Mouse (Mus musculus) spleen, adult 12 weeks (tissue): ENCODE results near the gene Wdr66.

Experiments
- DNase-seq: peaks from one replicate; pipeline ENCODE4 v3.0.0; 2022; ENCODE audit warnings: low spot score

The Wdr66 gene

DNA sequence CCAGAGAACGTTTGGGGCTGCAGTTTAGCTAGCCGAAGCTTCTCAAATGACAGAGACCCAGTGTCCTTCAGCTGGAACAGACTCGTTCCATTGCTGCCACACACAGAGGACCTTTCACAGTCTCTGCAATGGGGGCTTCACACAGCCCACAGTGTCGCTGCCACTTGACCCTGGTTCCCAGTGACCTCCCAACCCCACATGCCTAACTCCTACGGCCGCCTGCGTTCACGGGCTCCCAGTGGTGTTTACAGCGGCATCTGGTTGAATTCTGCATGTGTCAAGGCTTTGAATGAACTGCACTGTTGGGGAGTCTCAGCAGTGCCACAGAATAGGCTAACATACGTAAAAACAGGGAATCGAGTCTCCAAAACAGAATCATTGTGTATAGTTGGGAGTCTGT, 19.0 kb downstream of the Wdr66 start:
- DNase-seq, result no peak

DNA sequence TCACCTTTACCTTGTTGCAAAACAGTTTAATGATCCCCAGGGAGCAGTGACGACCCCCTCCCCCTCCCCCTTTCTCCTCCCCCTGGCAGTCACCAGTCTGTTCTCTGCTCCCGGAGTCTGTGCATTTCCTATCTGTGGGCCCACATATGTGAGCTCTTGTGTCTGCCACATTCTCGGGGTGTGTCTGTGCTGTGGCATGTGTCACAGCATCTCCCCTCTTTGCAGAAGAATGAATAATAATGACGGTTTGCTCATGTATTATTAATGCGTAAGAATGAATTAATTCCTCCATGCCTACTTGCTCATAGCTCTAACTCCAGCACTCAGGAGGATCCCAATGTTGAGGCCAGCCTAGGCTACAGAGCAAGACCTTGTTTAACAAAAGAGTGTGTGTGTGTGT, 21.0 kb downstream of the Wdr66 start:
- no peak for DNase-seq

DNA sequence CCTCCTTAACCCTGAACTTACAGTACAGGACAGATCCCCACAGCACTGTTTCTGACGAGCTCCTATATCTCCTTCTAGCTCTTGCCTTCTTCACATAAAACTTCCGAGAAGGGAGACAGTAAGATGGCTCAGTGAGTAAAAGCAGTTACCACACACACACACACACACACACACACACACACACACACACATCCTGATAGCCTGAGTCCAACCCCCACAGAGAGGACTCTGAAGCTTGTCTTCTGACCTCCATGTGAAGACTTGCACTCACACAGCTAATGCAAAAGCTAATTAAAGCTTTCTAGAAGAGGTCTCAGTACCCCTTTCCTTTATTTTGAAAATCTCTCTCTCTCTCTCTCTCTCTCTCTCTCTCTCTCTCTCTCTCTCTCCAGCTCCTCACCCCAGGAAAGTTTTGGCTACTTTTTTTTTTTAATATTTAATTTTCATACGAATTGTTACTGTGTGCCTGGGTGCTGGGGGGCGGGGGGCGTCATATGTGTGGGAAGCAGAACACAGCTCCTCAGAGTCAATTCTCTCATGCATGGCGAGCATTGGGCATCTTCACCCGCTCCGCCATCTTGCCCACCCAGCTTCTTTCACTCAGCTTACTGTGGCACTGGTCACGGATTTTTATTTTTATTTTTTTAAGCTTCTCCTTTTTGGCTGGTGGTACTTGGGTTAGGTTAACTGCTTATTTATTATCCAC, 24.9 kb downstream of the Wdr66 start:
- DNase-seq, result no peak

DNA sequence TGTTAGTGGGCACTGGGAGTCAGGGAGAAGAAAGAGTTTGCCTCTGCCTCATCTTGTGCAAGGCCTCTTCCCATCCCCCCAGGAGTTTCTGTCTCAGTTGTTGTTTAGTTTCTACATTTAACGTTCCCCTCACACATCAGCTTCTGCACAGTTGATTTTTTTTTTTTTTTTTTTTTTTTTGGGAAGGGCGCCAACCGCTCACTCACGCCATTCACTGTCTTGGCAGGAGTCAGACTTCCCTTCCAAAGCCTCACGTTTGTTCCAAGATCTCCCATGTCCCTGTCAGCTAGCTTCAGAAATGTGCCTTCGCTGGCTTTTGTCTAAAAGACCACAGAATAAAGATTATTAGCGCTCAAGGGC, 25.4 kb downstream of the Wdr66 start:
- DNase-seq, result no peak

DNA sequence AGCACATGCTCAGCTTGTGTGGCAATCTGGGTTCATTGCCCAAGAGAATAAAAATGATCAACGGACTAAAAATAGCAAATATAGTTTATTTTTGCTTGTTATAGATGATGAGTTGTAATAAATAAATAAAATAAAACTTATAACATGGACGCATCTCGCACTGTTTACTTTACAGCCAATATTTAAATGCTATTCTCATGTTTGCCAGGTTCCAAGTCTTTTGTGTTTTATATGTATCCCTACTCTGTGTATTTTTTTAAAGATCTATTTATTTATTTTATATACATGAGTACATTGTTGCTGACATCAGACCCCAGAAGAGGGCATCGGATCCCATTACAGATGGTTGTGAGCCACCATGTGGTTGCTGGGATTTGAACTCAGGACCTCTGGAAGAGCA, 25.8 kb downstream of the Wdr66 start:
- no peak for DNase-seq

DNA sequence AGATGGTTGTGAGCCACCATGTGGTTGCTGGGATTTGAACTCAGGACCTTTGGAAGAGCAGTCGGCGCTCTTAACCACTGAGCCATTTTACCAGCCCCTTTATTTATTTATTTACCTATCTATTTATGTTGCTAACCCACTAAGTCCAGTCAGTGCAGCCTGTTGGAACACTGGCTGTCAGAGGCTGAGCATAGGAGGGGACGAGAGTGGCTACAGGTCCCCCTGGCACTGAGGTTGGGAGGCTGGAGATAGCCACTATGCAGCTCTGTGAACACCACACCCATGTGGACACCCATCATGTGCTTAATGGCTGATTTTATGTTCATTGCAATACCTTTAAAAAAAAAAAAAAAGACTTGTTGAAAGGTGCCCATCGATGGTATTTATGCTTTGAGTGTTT, 27.3 kb downstream of the Wdr66 start:
- DNase-seq, result no peak

DNA sequence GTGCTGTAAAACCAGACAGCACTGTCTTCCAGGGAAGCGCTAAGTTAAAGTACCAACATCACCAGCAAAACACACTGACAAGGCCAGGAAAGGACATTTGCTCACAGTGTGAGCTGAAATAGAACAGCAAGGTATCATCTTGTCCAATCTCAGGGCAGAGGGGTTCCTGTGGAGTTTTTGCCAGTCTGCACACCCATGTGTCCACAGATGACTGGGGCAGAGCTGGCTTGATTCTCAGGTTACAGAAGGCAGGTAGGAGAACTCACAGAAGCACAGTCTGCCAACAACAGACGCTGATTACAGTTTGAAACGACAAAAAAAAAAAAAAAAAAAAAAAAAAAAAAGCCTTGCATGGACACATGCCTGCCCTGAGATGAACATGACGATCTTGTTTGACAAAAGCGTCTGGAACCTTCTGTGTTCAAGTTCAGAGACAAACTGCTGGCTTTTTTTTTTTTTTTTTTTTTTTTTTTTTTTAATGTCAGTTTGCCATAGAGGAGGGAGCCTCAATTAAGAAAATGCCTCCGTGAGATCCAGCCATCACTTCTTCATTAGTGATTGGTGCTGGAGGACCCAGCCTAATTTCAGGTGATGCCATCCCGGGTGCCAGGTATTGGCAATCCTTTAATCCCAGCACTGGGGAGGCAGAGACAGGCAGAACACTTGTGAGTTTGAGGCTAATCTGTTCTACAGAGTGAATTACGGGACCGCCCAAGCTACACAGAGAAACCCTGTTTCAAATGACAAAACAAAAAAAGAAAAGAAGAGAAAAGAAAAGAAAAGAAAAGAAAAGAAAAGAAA, 29.6 kb downstream of the Wdr66 start:
- no peak for DNase-seq

DNA sequence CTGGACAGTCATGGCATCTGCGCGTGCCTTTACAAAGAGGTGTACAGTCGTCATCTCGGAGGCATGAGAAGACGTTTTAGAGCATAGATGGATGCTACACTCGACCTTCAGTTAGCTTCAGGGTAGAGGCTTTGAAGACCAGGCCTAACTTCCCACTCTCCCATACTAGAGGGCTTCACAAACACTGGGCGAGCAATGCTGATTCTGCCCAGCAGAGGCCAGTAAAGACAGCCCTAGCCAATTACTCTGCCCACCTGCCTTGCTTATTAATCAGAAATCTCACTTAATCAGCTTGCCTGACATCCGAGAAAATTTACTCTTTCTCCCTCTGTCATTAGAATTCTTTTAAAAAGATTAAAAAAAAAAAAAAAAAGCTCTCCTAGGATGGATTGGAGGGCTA, 33.3 kb downstream of the Wdr66 start:
- no peak for DNase-seq

DNA sequence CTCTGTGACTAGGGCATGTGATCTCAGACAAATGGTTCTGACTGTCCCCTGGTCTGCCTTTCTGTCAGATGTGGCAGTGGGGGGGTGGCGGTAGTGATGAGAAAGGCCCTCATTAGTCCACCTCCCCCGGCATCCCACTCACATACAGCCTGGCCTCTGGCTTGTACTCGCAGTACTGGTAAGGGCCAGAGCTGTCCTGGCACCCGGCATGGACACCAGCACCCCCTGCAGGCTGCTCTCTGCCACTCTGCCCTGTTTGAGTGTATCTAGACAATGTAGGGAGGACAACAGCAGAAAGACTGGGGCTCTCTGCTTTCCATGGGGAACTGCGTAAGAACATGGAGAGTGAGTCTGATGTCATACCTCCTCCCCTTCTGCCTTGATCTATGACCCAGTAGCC, 36.2 kb downstream of the Wdr66 start:
- no peak for DNase-seq

DNA sequence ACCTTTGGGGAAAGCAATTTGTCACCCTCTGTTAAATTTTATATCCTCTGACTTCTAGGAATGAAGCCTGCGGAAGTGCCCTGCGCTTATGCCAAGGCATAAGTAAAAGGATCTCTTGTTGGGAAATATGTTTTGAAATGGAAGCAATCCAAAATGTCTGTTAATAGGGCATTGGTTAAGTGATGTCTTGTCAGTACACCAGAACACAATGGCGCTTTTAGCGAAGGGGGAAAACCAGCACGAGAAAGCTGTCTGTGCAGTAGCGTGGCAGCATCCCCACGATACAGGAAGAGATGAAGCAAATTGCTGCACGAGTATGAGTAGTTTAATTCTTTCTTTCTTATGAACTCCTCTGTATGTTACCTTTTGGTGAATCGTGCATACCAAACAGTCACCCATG, 42.8 kb downstream of the Wdr66 start:
- no peak for DNase-seq

DNA sequence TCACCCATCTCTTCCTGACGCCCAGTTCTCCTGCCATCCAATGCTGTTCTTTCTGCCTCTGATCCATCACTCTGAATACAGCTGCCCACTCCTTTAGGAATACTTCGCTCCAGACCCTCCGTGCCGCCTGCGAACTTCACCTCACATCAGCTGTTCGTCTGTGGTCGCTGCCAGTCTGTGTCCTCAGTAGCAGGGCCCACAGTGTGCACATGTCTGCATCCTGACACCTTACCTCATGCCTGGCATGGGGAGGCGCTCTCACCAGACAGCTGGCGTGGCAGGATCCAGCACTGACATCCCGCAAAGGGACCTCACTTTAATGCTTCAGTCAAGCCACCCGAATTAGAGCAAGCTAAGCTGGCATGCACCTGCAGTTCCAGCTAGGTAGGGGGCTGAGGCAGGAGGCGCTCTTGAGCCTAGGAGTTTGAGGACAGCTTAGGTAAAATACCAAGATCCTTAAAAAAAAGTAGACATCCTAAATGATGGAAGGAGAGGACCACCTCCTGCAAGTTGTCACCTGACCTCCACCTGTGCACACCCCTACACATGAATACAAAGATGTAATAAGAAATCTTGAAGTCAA, 44.4 kb downstream of the Wdr66 start:
- DNase-seq, result no peak

DNA sequence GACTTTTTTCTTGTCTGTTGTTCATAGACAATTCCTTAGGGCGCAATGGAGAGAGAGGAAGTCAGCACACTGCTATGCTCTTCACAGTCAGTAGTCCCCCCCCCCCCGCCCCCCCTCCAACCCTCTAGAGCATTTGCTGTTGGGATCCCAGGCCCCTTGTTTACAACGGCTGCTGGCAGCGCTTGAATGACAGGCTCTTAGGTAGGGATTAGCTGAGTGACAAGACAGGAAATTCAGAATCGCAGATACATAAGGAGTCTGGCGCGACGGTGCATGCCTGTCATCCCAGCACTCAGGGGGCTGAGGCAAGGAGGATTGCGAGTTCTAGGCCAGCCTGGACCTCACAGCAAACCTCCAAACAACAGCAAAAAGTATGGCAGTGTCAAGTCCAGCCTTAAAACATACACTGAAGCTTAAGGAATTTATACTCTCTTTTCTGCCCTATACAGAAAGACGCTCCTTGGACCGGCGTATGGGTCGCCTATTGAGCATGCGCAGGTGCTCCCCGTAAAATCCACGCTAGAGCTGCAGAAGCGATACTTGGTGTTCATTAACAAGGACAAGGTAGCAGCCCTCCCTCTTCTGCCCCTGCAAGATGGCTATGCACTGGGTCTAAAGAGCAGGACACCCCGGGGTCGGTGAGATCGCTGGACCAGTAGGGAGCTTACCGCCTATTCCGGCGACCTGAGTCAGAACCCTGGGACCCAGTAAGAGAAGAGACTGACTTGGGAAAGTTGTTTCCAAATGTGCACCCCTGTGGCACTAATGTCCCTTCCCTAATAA, 45.3 kb downstream of the Wdr66 start:
- DNase-seq, result no peak

DNA sequence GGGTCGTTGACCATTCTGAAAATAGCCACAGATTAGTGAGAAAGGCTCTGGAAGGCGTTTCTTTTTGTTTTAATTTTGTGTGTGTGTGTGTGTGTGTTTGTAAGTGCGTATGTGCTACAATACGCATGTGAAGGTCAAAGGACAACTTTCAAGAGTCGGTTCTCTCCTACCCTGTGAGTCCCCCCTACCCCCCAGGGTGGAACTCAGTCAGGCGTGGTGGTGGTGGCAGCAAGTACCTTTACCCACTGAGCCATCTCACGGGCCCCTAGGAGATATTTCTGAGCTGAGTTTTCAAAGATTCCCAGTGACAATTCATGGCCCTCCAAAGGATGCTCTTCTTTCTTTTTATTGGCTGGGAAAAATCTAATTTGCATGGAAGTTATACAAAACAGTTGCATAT, 45.9 kb downstream of the Wdr66 start:
- DNase-seq, result no peak

DNA sequence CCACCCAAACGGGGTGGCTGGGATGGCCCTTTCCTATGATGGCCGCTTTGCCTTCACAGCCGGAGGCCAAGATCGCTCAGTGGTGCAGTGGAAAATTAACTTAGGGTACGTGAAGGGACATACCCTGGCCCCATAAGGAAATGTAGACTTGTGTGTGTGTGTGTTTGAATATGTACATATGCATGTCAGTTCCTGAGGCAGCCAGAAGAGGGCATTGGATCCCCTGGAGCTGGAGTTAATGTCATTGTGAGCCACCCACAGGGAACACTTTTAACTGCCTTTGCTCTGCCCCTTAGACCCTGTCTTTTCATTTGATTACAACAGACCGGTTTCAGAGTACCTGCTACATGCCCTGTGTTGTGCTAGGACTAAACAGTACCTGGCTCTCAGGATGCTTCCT, 46.6 kb downstream of the Wdr66 start:
- no peak for DNase-seq

DNA sequence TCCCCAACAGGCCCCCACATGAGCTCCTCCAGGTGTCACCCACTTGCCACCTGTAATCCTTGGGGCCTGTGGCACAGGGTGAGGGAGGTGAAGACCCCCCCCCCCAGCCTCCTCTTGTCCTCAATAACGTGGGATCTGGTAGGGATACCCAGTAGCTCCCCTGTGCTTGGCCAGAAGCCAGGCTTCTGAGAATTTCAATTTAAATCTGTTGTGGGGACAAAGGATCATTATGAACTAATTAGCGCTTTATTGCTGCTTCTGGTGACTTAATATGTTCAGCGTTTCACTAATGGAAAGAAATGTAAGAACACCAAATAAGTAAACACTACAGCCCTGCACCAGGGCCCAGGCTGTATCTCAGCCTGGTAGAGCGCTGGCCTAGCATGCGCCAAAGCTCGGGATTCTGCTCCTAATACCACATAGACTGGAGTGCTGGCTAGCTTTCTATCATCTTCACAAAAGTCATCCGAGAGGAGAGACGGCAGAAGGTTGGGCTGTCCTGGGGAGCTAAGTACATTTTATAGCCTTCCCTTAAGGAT, 48.7 kb downstream of the Wdr66 start:
- DNase-seq, result no peak

DNA sequence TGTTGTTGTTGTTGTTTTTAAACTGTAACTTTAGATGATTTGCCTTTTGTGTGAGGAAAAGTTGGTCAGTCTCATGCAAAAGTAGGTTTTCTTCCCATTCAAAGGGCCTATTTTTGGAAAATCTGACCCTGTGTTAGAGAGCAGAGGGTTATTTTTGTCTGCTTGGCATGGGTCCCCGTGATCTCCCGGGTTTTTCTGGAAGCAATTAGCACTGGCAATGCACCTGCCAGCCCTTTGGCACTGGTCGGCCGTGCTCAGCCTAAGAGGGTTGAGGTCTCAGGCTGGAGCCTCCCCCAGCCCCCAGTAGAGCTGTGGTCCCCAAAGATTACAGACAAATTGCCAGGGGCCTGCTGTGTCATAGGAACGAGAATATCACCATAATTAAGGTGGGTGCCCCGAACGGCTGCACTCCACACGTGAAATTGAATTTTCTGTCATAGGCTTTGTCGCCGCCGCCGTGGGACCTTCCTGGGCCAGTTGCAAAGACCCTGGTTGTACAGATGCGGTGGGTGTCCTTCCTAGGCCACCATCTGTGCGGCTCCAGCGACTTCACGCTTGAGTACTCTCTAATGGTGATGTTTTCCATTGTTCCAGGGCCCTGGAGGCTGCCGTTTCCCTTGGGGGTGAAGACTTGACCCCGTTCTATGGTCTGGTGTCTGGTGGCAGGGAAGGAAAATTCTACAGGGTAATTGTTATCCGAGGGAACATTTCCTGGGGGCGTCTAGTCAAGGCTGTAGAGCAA, 50.0 kb downstream of the Wdr66 start:
- DNase-seq, result no peak

DNA sequence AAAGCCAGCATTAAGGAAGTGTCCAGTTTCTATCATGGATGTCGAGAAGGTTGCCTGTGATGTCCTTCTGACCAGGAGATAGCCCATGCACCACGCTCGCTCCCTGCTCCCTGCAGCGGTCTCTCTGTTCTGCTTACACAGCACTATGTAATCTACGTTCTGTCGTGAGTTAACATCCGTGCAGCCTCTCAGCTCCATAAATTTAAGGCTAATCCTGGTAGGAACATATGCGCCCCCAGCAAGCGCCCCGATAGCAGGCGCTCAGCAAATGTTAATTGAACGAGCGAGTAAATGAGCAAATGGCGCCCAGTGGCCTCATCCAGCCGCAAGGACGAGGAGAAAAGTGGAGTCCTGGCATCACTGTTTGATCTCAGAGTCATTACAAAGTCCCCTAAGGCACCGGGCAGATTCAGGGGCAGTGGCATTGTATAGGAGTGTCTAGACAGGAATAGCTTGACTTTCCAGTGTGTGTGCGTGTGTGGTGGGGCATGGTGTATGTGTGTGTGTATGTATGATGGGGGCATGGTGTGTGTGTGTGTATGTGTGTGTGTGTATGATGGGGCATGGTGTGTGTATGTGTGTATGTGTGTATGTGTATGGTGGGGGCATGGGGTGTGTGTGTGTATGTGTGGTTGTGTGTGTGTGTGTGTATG, 55.9 kb downstream of the Wdr66 start:
- DNase-seq, result no peak

DNA sequence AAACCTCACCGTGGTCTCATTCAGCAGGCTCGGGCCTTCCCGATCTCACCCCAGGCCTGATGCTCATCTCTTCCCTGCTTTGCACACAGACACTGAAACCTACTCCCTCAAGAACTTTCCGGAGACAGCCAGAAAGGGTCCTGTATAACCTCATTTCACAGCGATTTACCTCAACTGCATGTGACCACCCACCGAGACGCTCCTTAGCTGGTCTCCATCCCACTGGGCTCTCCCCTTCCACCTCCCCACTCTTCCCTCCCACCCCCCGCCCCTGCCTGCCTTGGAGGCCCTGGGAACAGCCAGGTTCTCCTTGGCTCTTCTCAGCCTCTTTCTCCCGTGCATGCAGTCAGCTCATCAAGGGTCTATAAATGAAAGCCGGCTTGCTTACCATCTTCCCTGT, 57.9 kb downstream of the Wdr66 start:
- no peak for DNase-seq

DNA sequence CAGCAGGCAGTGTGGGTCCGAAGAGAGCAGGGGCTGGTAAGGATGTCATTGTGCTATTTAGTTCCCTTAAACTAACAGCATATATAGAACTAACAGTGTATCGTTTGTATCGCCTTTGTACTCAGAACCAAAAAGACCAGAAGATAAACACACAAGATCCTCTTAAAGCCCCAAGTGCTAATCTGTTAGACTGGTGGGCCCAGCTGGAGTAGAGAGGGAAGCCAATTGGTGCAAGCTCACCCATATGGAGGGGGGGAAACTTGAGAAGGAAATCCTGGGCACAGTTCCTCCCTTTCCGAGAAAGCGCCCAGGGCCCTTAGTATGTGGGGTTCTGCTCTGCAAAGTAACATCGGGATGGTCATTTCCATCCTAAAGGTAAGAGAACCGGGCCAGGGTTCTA, 58.3 kb downstream of the Wdr66 start:
- no peak for DNase-seq

DNA sequence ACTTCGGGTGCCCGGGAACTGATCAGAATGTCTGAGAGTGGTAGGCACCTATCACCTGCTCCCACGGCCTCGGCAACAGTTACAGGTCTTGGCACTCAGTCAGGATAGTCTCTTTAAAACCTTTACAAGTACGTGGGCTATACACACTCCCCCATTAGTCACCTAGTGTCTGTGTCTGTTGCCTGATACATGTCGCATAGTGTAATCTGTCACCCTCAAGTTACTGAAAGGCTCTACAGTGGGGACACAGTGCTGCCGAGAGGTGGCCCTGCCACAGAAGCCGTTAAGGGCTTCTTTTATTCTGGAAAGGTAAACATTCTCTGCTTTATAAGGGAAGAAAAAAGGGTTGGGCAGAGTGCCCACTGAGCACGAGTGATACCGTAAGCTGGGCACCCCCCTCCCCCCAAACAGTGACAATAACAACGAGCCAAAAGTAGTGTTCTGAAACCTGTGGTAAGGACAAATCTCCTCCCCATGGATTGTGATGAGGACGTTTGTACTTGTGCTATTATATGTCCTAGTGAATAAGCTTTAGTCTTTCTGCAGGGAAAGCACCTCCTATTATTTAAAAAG, 61.2 kb downstream of the Wdr66 start:
- no peak for DNase-seq

DNA sequence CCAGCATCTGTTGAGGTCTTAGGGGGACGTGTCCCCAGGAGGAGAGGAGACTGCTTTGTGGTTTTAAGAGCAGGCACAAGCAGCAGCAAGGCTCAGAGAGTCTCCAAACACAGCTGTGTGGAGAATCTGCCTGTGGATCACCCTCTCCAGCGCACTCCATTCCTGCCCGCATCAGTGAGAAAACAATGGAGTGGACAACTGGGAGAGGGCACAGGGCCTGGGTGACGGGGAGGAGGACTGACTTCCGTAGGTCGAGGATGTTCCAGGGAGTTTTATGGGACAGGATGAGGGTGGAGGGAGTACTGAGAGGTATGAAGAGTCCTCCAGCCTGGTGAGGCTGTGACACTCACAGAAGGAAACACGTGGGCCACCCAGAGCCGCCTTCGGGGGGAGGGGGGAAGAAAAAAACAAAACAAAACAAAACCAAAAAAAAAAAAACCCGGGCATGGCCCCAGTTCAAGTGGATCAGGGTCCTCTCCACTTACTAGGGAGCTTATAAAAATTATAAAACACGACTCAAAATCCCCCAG, 62.0 kb downstream of the Wdr66 start:
- no peak for DNase-seq
